Mouse (Mus musculus) embryonic fibroblast, embryonic 13.5 days (primary cell): ENCODE measurements at regions not wholly inside any gene's neighbourhood (a gene's known extent, or its start where the extent isn't known, plus 50 kb on each side); places are given as distances from the start of the nearest gene placed in this dataset.

Source experiments
- CTCF ChIP-seq: IDR thresholded peaks from 2 replicates; pipeline ENCODE4 v1.5.1; 2011; ENCODE audit warnings: mild to moderate bottlenecking, control low read depth, low read length, moderate library complexity, borderline replicate concordance; ENCODE audit not compliant: insufficient read depth
- POLR2A ChIP-seq: IDR thresholded peaks from 2 replicates; pipeline ENCODE4 v1.6.1; 2011; ENCODE audit warnings: low read depth, mild to moderate bottlenecking, control low read depth, low read length, moderate library complexity

- TF ChIP-seq CTCF (no peak), POLR2A (no peak)
Observed at GRCm38 (mm10) chr6:117104463-117104862, 63.9 kb upstream of the Cxcl12 start.
